Mouse (Mus musculus) liver, adult 2 months (tissue): ENCODE results near the gene Nsd2. TPM values are rescaled to one million over a fixed set of nuclear protein-coding genes. Genes with fewer than 3 reads are reported as not detected.
"Not testable (repeated sequence)": the region's sequence is repeated elsewhere in the genome, so short reads cannot be mapped to it uniquely, and the experiment has no call there.

ENCODE experiments used
- DNase-seq: peaks from one replicate; pipeline ENCODE4 v3.0.0-alpha.2; 2011; ENCODE audit warnings: low read depth, low spot score; ENCODE audit errors: extremely low read depth
- H3K27ac ChIP-seq: fragments of 200-500 bp; replicated peaks from 2 replicates; pipeline ENCODE4 v1.5.1; 2012; ENCODE audit warnings: low read depth, mild to moderate bottlenecking, control low read depth, inconsistent platforms, low read length; ENCODE audit not compliant: insufficient read depth
- H3K27me3 ChIP-seq: fragments of 200-500 bp; 2 replicates; pipeline ENCODE4 v1.6.1; 2012; ENCODE audit warnings: mild to moderate bottlenecking, moderate library complexity, low read length, inconsistent platforms; ENCODE audit not compliant: control insufficient read depth, insufficient read depth
- H3K36me3 ChIP-seq: fragments of 200-500 bp; 2 replicates; pipeline ENCODE4 v1.6.1; 2012; ENCODE audit warnings: low read length, inconsistent platforms; ENCODE audit not compliant: control insufficient read depth, insufficient read depth
- H3K4me1 ChIP-seq: fragments of 200-500 bp; 2 replicates; pipeline ENCODE4 v1.6.1; 2011; ENCODE audit warnings: low read length; ENCODE audit not compliant: control insufficient read depth, insufficient read depth
- H3K4me3 ChIP-seq: fragments of 200-500 bp; 2 replicates; pipeline ENCODE4 v1.5.1; 2011; ENCODE audit warnings: low read depth, mild to moderate bottlenecking, control low read depth, low read length, moderate library complexity; ENCODE audit not compliant: insufficient read depth
- H3K79me2 ChIP-seq: fragments of 200-500 bp; 2 replicates; pipeline ENCODE4 v1.6.1; 2012; ENCODE audit warnings: inconsistent platforms, mild to moderate bottlenecking, low read length, moderate library complexity; ENCODE audit not compliant: control insufficient read depth, insufficient read depth
- H3K9ac ChIP-seq: fragments of 200-500 bp; 2 replicates; pipeline ENCODE4 v1.6.1; 2012; ENCODE audit warnings: low read depth, mild to moderate bottlenecking, control low read depth, inconsistent platforms, low read length
- CTCF ChIP-seq: fragments of 200-500 bp; IDR thresholded peaks from 2 replicates; pipeline ENCODE4 v1.5.1; 2011; ENCODE audit warnings: low read depth, low read length, control low read depth
- POLR2A ChIP-seq: fragments of 200-500 bp; IDR thresholded peaks from 2 replicates; pipeline ENCODE4 v1.6.1; 2011; ENCODE audit warnings: low read length, control low read depth; ENCODE audit not compliant: insufficient read depth; ENCODE audit errors: extremely low read depth
- WGBS: fragments of 180-500 bp; shearing (Covaris S2); methylation state at CpG from one replicate; pipeline ENCODE4 v1.1.7; 2018; 5-methylcytosine and 5-hydroxymethylcytosine counted together
- polyA plus RNA-seq: library from polyadenylated mRNA; depleted of rRNA; stranded (reverse); fragments of >200 nt; gene quantifications from 2 replicates; pipeline ENCODE4 v1.2.3, GENCODE M21; 2012
- total RNA-seq: library from RNA; depleted of rRNA; stranded (reverse); fragments of >200 nt; gene quantifications from 2 replicates; pipeline ENCODE4 v1.2.3, GENCODE M21; 2014

Gene Nsd2
- total and polyA plus RNA-seq, 2 experiments = 2.6 to 9.3 TPM

DNA sequence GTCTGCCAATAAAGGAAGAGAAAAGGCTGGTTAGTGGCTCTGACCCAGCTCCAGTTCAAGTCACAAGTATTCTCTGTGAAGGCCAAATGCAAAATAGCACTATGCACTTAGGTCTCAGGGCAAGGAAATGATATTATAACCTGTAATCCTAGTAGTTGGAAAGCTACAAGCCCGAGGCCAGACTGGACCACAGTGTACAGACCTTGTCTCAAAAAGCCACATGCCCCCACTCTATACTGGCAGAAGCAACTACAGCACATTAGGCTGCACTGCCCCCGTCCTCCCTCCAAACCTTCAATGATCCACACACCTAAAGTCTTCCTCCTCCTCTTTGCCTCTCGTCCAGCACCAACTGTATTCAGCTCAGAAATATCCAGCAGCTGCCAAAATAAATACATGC lies 80.8 kb downstream of the Nsd2 start:
- Histone ChIP-seq H3K27me3 (no peaks in the 10 kb centered on the region), H3K4me3 (no peak overlapping the region), H3K36me3 (peaks cover 34% of the 10 kb centered on the region), H3K4me1 (no peaks in the 10 kb centered on the region; the same call in 1 of the 2 replicates), H3K27ac (no peak overlapping the region), H3K79me2 (no peaks in the 10 kb centered on the region), H3K9ac (no peak overlapping the region)
- TF ChIP-seq CTCF = no peak
- TF ChIP-seq POLR2A = no peak
- DNase-seq = no peak
- WGBS = 57% methylated on average over 3 of the region's 3 CpGs

DNA sequence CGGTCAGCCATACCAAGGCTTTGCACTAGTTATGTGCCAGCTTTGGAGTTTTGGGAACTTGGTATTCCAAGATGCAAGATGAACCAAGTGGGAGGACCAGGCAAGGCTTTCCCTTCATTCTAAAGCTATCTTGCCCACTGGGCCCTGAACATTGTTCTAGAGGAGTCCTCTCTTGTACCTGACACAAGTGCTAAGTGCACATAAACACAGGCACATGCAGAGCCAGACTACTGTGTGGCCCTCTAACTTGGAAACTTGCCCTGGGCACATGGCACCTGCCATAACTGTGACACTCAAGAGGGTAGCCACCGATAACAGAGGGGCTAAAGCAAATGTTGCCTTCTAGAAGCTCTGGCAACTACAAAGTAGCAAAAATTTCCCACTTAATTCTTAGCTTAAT lies 82.2 kb downstream of the Nsd2 start:
- Histone ChIP-seq H3K36me3 (peaks cover 27% of the 10 kb centered on the region), H3K27me3 (no peaks in the 10 kb centered on the region)
- WGBS = 91% methylated on average over 2 of the region's 2 CpGs

DNA sequence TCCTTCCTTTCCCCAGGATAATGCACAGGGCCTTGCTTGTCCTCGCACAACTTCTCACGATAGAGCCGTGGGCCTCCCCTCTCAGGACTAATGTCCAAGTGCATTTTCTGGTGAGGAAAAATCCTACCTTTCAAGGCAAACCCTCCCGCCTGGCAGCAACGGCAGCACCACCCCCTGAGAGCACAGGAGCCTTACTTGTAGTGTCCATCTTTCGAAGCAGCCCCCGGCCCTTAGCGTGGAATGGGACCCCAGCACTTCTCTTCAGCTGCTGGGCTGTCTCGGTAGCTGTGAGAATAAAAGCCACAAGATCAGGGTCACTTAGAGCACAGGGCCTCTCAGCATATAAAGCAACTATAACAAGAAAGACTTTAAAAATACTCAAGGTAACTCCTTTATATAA lies 82.7 kb downstream of the Nsd2 start:
- Histone ChIP-seq H3K36me3 (peaks cover 24% of the 10 kb centered on the region), H3K4me3 (no peak overlapping the region), H3K9ac (no peak overlapping the region), H3K27me3 (no peaks in the 10 kb centered on the region), H3K79me2 (no peaks in the 10 kb centered on the region), H3K4me1 (no peaks in the 10 kb centered on the region; the same call in 1 of the 2 replicates), H3K27ac (no peak overlapping the region)
- no peak for DNase-seq
- no peak for TF ChIP-seq POLR2A
- TF ChIP-seq CTCF = no peak
- WGBS = 93% methylated on average over 9 of the region's 9 CpGs

More for the DNA sequence above, 82.2 kb downstream of the Nsd2 start:
- H3K4me3 ChIP-seq = no peak overlapping the region
- DNase-seq = no peak
- no peaks in the 10 kb centered on the region; the same call in 1 of the 2 replicates for H3K4me1 ChIP-seq
- no peak overlapping the region for H3K27ac ChIP-seq
- TF ChIP-seq CTCF (no peak), POLR2A (no peak)
- H3K9ac ChIP-seq = no peak overlapping the region
- no peaks in the 10 kb centered on the region for H3K79me2 ChIP-seq

DNA sequence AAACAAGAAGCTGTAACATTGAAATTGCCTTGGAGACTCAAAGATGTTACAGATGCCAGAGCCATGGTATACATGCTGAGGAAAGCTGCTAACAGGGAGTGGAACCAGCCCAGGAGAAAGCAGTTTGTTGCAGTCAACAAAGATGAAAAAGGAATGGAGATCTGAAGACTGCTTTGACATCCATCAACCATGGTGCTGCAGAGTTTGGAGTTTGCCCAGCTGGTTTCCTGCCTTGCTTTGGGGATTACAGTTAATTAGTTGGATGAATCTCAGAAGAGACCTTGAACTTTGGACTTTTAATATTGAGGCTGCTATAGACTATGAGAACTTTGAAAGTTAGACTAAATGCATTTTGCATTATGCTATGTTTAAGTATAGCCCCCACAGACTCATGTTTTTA lies 94.5 kb downstream of the Nsd2 start:
- H3K36me3 ChIP-seq = peaks cover 27% of the 10 kb centered on the region
- not testable (repeated sequence) for H3K79me2 ChIP-seq, H3K4me1 ChIP-seq, H3K4me3 ChIP-seq, H3K27me3 ChIP-seq, H3K27ac ChIP-seq, H3K9ac ChIP-seq, DNase-seq

DNA sequence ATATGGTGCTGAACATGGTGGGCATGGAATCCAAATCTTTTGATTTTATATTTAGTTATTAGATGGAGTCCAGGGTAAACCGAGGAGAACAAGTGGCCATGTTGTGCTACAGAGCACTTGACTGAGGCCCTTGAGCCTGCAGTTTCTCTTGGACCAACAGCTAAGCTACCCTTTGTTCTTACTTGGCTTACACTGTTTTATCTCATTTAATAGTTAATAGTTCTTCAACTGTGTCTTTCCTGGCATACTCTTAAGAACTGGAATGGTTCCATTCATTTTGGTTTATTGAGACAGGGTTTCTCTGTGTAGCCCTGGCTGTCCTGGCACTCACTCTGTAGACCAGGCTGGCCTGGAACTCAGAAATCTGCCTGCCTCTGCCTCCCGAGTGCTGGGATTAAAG lies 96.1 kb downstream of the Nsd2 start:
- peaks cover 39% of the 10 kb centered on the region for H3K36me3 ChIP-seq
- 49% methylated on average over 2 of the region's 2 CpGs for WGBS
- H3K79me2 ChIP-seq, H3K4me3 ChIP-seq, H3K27me3 ChIP-seq, H3K27ac ChIP-seq, H3K9ac ChIP-seq, H3K4me1 ChIP-seq: not testable (repeated sequence)
- peak; percentile 83 for DNase-seq

DNA sequence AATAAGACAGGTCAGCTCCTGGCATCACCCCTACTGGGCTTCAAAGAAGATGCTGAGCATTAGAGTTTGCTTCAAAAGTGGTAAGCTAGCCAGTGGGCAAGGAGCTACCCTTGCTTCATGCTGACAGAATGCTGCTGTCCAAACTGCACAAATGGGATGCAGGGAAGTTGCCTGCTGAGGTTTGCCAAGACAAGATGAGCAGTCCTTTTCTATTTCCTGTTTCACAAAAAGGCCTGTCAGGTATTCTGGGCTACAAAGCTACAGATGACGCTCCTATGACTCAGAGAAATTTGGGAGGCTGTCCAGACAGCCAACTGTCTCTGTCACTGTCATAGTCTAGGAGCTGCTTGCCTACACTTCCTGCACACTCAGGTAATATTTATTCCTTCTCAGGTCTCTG lies 98.9 kb downstream of the Nsd2 start:
- peaks cover 40% of the 10 kb centered on the region for H3K36me3 ChIP-seq
- H3K9ac ChIP-seq = no peak overlapping the region
- WGBS = 85% methylated on average over 1 of the region's 1 CpGs
- TF ChIP-seq CTCF (no peak), POLR2A (no peak)
- H3K79me2 ChIP-seq = peaks cover 14% of the 10 kb centered on the region; the same call in 1 of the 2 replicates
- DNase-seq = no peak
- H3K4me1 ChIP-seq = peaks cover 3% of the 10 kb centered on the region
- H3K27me3 ChIP-seq = no peaks in the 10 kb centered on the region
- H3K4me3 ChIP-seq = no peak overlapping the region
- H3K27ac ChIP-seq = no peak overlapping the region
